Mouse (Mus musculus) lung, adult 18-20 months (tissue): ENCODE measurements around the gene Vmn1r194.
"Not testable (repeated sequence)": the region's sequence is repeated elsewhere in the genome, so short reads cannot be mapped to it uniquely, and the experiment has no call there.

Experiments used
- DNase-seq, 2 experiments: peaks; one replicate each; pipeline ENCODE4 v3.0.0; 2022; ENCODE audit warnings: mixed read lengths in 2 of 2

Vmn1r194 gene

GRCm38 (mm10) chr13:22243915-22244314, at the start of gene Vmn1r194:
Vmn1r194 (plus strand) TSS chr13:22244215.
- no peak for DNase-seq

GRCm38 (mm10) chr13:22223060-22223459, 21.0 kb upstream of the Vmn1r194 start, which contains the start of gene Vmn1r193:
Vmn1r193 (minus strand) TSS chr13:22223160.
- not testable (repeated sequence) for DNase-seq

GRCm38 (mm10) chr13:22270222-22270621, 26.2 kb downstream of the Vmn1r194 start, which contains the start of gene Vmn1r195:
Vmn1r195 (plus strand) TSS chr13:22270522.
- DNase-seq, result not testable (repeated sequence)

GRCm38 (mm10) chr13:22271721-22272120, 27.7 kb downstream of the Vmn1r194 start:
- DNase-seq, result no peak

GRCm38 (mm10) chr13:22284578-22284977, 40.6 kb downstream of the Vmn1r194 start:
- DNase-seq, result no peak

GRCm38 (mm10) chr13:22289620-22290019, 45.6 kb downstream of the Vmn1r194 start, which contains the start of gene Vmn1r196:
Vmn1r196 (plus strand) TSS chr13:22289920.
- DNase-seq, result no peak
